Mouse (Mus musculus) right cerebral cortex, postnatal 36 days (tissue): ENCODE data around the gene Mmp2.
"Not testable (repeated sequence)": the region's sequence is repeated elsewhere in the genome, so short reads cannot be mapped to it uniquely, and the experiment has no call there.

ENCODE experiments used
- DNase-seq, 2 experiments: peaks; one replicate each; pipeline ENCODE4 v3.0.0; 2022; ENCODE audit warnings: low spot score in 2 of 2, mixed read lengths in 1 of 2

Gene Mmp2

DNA sequence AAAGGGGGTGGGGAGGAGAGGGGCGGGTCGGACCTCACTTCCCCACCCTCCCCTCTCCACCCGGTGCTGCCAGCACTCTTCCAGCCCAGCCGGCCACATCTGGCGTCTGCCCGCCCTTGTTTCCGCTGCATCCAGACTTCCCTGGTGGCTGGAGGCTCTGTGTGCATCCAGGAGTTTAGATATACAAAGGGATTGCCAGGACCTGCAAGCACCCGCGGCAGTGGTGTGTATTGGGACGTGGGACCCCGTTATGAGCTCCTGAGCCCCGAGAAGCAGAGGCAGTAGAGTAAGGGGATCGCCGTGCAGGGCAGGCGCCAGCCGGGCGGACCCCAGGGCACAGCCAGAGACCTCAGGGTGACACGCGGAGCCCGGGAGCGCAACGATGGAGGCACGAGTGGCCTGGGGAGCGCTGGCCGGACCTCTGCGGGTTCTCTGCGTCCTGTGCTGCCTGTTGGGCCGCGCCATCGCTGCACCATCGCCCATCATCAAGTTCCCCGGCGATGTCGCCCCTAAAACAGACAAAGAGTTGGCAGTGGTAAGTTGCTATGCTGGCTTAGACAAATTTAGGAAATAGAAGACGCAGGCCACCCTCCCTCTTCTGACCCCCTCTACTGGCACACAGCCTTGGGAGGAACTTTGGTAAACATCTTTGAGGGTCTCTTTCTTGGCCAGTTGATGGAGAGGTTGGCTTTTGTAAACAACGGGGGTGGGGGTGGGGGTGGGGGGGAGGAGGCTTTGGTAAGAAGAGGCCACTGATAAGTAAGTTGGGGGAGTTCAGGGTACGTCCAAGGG, at the start of gene Mmp2:
Gene Mmp2, plus strand, starts transcription at position 49 of the 792 bp plus-strand sequence.
- no peak for DNase-seq

DNA sequence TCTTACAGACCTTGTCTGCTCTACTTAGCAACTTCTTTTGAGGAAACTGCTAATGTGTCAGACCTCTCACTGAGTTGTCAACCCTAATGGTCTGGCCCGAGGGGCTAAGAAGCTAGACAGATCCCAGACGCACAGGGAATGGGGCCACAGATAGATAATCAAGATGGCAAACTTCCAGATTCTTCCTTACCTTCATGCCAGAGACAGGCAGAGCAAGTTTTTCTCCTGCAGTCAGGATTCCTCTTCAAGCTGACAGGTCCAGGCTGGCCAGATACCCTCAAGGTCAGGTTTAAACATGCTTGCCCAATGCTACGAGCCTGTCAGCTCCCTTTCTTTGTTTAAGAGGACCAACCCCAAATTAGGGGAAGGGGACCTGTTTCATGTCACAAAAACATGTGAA, 46.1 kb upstream of the Mmp2 start:
- DNase-seq = no peak

DNA sequence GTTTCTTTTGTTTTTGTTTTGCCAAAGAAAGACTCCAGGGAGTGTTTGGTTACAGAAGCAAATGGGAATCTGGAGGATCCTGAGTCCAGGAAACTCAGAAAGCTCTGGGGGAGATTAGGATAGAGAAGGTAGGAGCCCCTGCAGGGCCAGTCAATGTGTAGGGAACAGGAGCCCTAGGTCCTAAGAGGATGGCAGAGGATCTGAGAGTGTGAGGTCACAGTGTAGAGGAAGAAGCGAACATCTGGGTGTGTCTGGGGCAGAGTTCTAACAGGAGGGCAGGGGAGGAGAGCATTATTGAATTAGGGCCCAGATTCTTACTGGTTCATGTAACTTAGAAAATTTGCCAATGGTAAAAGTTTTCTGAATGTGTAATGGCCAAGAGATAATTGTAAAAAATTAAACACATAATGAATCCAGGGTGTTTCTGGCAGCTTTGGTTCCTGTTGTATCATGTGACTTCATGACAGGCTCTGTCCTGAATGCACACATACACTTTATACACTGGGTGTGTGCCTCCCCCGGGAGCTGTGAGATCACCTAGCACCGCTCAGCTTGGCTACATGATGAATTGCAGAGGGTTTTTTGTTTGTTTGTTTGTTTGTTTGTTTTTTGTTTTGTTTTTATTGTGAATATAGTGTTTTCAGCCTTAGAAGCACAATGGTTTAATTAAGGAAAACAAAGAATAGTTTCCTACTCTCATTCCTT, 43.0 kb upstream of the Mmp2 start:
- no peak for DNase-seq

DNA sequence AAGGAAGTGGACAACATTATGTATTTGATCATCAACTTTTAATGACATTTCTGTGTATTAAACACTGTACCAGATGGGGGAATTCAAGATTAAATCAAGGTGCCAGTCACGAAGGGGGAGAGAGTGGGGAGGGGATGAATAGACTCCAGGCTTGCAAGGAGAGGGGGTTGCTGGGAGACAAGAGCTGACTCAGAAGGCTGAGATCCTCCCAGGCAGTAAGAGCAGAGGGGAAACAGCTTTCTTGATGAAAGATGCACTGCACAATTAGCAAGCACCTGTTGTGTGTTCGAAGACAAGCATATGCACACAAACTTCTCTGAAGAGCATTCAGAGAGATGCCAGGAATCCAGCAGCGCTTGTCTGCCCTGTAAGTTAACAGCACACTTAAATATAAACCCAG, 36.3 kb upstream of the Mmp2 start:
- no peak for DNase-seq

DNA sequence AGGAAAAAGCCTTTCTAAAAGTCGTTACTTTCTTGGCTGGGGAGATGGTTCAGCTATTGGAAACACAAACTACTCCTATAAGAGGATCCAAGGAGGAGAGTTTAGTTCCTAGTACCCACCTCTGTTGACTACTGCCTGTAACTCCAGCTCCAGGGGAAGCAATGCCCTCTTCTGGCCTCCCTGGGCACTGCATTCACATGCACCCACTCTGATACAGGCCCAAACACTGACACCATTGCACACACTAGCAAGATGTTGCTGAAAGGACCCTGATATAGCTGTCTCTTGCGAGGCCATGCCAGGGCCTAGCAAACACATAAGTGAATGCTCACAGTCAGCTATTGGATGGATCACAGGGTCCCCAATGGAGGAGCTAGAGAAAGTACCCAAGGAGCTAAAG, 35.1 kb upstream of the Mmp2 start:
- DNase-seq = not testable (repeated sequence)

DNA sequence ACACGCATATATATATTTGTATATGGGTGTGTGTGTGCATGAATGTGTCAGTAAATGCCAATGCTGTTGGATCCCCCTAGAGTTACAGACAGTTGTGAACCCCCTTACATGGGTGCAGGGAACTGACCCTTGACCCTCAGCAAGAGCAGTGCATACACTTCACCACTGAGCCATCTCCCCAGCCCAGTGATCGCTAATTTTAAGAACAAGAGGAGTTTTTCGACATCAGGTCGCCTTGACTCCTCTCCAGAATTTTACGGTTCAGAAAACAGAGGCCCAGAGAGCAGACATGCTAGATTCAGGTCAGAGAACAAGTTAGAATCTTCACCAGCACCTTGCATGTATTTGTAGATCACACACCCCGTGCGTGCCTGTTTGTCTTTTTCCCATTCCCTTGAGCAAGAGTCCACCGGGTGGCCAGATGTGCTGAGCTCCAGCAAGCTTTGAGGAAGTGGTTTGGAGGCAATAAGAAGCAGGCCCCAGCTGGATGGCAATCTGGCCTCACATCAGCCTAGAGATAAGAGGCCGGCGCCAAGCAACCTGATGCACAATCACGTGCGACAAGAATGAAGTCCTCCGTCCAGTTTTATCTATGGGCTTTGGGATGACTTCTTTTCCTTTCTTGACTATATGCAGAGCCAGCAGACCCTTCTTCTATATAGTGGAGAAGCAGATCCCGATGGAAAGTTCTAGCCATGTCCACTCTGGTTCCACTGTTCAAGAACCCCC, 33.1 kb upstream of the Mmp2 start:
- DNase-seq = no peak

DNA sequence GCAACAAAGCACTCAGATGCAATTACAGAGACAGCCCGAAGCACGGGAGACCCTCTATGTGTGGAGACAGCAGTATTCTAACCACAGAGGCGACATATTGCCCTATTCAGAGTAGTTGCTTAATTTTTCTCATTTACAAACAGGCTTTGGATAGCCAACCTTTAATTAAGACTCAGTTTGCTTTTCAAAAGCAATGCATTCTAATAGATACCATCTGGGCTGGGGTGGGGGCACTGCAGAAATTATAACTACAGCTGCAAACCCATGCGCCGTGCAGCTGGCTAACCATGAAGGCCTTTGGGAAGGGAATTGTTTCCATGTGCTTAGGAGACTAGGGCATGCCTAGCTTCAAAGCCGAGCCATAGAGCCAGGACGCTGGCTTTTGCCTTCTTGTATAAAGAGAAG, 29.6 kb upstream of the Mmp2 start:
- DNase-seq = no peak

DNA sequence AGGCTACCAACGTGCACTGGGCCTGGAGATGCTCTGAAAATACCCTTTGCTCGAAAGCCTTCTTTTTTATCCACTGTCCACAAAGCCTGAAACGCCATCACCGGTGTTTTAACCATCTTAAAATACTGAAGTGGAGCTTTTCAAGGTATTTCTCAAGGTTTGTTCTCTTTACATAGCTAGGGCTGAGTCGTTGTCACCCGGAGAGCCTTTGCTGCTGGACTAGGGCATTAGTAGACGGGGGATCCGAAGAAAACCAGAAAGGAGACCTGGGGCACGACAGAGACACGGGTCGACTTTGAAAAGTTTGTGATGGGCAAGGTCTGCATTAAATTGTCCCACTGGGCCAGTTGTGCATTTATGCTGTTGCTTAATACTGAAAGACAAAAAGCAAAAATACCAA, 27.7 kb upstream of the Mmp2 start:
- DNase-seq = no peak

DNA sequence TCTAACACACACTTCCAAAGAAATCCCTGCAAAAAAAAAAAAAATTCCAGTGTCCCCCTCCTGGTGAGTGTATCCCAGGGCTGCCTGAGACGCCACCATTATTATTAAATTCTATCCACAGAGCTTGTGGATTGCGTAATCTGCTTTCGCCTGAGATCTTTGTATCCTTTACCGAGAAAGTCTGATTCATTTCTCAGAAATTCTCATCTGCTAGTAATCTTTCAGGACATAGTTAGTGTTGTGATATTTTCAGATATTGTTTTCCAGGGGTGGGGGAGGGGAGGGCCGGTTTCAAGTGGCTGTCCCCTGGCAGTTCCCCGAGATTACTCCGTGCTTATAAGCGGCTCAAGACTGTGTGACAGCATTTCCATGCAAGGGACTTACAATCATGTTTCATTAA, 25.9 kb upstream of the Mmp2 start:
- DNase-seq = no peak

DNA sequence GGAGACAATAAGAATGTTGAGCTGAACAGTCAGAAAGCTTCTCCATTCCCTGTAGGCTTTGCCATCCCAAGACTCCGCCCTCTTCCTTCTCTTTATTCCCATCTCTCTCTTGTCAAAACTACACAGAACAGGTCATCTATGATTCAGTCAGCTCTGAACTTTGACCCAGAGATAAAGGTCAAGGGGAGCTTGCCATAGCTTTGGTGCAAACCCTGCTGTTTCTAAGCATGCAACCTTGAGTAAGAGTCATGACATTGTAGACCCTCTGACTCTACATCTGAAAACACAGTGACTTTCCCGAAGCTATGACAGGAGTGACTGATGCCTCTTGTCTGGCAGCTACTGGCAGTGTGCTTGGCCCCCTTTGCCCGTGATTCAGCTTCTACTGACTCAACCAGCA, 24.5 kb upstream of the Mmp2 start:
- no peak for DNase-seq

DNA sequence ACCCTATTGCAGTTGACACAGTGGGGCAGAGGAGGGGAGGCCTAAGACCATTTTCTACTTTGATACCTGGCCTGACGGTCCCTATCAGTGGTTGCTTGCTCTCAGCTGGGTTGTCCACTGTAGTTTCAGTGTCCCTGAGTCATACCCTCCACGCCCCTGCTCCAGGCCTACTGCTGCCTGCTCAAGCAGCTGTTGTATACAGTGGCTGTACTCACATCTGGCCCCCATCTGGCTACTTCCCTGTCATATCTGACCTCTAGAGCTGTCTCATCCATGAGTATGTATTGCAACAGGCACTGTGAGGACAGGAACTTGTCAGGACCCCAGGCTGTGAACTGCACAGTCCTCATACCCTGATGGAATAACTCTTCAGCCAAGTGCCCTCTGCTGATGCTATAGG, 14.3 kb upstream of the Mmp2 start:
- no peak for DNase-seq

DNA sequence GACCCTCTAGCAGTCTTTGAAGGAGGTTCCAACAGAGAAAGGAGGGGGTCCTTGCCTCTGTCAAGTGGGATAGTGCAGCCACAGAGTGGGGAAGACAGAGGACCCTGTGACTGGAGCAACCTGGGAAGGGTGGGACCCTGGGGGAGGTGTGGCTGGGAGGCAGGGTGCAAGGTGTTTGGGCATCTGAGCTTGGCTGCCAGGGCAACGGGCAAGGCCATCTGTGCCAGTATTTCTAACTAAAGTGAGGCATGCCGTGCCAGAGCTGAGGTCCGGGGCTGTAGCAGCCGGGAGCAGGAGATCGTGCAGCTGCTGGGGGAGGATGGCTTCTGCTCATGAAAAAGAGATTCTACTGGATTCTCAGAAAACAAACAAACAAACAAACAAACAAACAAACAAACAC, 11.4 kb upstream of the Mmp2 start:
- no peak for DNase-seq

DNA sequence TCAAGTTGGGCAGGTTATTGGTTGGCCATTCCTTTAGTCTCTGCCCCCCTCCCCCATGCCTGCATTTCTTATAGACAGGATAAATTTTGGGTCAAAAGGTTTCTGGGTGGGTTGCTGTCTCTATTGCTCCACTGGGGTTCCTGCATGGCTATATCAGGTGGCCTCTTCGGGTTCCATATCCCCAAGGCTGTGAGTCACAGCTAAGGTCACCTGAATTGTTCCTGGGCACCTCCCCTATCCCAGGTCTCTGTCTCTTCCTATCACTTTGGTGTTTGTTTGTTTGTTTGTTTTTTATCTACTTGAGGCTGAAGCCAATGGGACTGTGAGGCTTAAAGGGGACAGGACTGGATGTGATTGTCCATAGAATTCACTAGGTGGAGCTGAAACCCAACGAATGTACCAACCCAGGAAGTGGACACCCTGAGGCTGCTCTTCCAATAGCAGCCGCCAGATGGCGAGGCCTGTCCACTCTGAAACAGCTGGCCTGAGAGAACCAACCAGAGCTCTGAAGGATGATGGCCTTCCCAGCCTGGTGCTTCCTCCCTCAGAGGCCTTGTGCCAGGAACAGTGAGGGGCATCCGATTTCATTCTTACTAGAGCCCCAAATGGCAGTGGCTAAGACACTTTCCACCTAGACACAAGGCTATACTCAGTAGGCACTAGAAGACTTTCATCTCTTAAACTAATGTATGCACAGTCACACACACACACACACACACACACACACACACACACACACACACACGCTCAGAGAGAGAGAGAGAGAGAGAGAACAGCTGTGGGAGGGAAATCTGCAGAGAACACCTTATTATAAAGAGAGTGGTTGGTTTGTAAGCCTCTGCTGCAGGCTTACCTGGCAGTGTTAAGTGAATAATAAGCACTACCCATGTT, 8.9 kb upstream of the Mmp2 start:
- DNase-seq = peak; percentile 80 to 82

DNA sequence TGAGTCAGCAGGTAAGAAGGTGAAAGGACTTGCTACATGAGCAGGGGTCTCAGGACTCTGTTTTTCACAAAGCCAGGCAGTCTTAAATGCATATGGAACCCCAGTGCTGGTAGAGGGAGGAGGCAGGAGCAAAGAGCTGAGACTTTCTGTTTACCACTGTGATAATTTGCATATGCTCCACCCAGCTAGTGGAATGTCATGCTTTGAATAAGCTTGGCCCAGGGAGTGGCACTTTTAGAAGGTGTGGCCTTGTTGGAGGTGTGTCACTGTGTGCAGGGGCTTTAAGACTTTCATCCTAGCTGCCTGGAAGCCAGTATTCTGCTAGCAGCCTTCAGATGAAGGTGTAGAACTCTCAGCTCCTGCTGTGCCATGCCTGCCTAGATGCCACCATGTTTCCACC, 5.9 kb upstream of the Mmp2 start:
- no peak for DNase-seq

DNA sequence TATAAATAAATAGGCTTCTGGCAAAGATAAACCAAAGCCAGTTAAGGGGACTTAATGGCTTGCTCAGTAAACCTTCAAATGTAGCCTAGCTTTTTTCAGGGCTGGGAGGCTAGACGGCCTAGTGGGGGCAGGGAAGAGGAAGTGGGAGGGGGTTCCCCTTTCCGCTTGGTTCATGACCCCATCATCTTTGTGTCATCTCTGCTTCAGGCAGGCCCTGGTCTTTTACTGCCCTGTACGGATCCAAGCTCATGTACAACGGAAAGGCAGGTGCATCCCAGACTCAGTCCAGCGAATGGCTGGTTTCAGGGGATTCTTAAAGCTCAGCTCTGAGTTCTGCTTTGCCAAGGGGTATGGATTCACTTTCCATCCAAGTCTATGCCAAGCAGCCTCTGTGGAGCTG, 4.7 kb upstream of the Mmp2 start:
- DNase-seq = no peak

DNA sequence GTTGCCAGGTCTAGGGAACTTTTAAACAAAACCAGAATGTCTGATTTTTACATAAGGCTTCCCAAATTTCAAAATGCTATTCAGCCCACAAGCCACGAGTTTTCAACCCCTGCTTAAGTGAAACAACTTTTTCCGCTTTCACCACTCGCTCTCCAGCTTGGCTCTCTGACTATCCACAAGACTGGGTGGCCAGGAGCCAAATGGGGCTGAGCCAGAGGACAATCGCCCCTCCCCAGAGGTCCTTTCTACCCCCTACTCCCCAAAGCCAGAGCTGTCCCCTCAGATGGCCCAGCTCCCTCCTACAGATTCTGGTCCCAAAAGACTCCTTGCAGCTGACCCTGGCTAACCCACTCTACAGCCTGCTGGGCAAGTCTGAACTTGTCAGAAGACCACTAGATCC, 1.1 kb upstream of the Mmp2 start:
- no peak for DNase-seq

DNA sequence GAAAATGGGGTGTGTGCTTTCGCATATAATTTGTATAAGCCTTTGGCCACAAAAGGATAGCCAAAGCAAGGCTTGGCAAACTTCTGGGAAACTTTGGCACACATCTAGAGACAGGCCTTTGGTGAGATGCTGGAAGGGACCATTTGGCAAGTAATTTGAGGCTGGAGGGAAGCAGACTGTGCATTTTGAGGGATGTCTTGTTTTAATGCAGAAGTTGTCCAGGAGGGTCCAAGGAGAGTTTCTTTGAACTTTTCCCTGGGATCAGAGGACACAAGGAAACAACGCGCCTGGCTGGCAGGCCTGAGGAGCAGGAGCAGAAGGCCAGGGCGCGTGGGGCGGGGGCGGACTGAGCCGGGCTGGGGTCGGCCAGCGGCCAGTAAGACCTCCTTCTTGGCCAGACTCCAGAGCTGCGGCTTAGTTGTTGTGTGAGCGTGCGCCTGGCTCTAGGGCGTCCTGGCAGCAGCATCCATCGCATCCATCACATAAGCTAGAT, 1.2 kb downstream of the Mmp2 start:
- peak in 1 of 2 experiments; percentile 6 for DNase-seq

DNA sequence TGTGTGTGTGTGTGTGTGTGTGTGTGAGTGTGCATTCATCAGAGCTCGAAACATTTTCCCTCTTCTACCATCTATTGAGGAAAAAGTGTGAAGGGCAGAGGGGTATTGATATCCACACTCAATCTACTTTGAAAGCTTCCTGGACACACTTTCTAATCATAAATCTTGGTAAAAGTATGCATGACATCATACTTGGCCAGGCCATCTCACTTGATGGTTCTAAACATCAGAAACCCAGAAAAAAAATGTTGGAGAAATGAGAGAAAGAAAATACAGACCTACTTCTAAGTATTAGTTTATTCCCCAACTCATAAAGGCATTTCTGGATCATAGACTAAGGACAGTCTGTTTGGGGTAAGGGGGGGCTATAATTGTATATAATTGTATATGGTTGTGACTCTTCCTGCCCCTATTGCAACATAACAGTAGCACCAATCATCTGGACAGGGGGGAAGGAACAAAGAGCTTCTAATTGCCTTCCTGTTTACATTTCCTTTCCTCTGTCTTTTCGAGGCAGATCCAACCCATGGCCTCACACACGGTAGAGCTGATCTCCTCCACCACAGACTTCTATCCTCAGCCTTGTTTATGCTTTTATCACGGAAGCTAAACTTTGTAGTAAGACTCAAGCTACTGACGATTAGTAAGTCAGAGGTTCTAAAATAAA, 7.1 kb downstream of the Mmp2 start:
- no peak for DNase-seq

DNA sequence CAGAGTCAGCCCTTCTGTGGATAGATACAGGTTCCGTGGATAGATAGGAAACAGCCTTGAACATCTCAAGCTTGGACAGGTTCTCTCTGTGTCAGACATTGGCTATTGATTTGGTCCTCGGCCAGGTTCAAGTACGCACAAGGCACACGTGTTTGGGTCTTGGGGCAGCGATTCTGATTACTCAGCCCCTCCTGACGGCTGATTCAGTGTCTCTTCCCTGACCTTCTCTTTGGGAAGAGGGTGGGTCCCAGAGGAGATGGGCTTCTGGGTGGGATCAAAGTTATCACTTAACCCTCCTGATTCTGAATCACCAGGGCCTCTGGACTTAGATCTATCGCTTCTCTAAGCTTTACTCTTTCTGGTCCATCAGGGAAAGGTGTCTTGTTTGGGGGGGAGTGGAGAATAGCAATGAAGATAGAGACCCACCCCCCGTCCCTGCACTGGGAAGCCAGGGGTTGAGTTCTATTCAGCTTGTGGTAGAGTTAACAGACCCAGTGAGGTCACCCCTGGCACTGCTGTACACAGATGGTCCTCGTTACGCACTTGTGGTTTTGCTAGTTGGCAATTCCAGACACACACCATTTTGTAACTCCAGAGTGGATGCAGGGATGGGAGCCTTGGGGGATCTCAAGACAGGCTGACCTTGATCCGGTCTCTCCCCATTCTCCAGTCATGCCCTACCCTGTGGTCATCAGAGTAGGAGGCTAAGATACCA, 7.9 kb downstream of the Mmp2 start:
- no peak for DNase-seq

DNA sequence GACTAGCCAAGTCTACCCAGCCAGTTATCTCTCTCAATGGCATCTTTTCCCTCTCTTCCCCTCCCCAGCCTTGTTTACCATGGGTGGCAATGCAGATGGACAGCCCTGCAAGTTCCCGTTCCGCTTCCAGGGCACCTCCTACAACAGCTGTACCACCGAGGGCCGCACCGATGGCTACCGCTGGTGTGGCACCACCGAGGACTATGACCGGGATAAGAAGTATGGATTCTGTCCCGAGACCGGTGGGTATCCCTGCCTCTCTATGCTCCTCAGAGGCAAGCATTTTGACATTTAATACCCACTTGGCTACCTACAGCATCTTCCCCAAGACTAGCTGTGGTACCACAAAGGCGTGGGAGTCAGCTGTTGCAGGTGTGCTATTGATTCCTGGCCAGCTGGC, 8.8 kb downstream of the Mmp2 start:
- DNase-seq = no peak
